Mouse (Mus musculus): ENCODE data around the gene Foxn1.

The Foxn1 gene

GRCm38 (mm10) chr11:78358330-78359007 is 27.9 kb downstream of the Foxn1 start:
- in situ Hi-C loops (cut with MboI, MseI) = no loop called here

GRCm38 (mm10) chr11:78355471-78356238 is 30.7 kb downstream of the Foxn1 start:
- in situ Hi-C loops (cut with MboI, MseI) = no loop called here

- in situ Hi-C loops (cut with MboI, MseI) = no loop called here
Measured at GRCm38 (mm10) chr11:78354905-78355304, 31.5 kb downstream of the Foxn1 start.

GRCm38 (mm10) chr11:78353081-78353480 is 33.3 kb downstream of the Foxn1 start:
- in situ Hi-C loops (cut with MboI, MseI) = no loop called here

GRCm38 (mm10) chr11:78349441-78350358 is 36.7 kb downstream of the Foxn1 start:
- in situ Hi-C loops (cut with MboI, MseI) = no loop called here

- in situ Hi-C loops (cut with MboI, MseI) = no loop called here
Measured at GRCm38 (mm10) chr11:78348474-78348873, 37.9 kb downstream of the Foxn1 start.

GRCm38 (mm10) chr11:78347908-78348307 is 38.5 kb downstream of the Foxn1 start:
- in situ Hi-C loops (cut with MboI, MseI) = no loop called here

GRCm38 (mm10) chr11:78347070-78347754 is 39.1 kb downstream of the Foxn1 start:
- in situ Hi-C loops (cut with MboI, MseI) = no loop called here

GRCm38 (mm10) chr11:78346326-78347069 is 39.9 kb downstream of the Foxn1 start:
- in situ Hi-C loops (cut with MboI, MseI) = no loop called here

GRCm38 (mm10) chr11:78345801-78346200 is 40.6 kb downstream of the Foxn1 start:
- in situ Hi-C loops (cut with MboI, MseI) = no loop called here

GRCm38 (mm10) chr11:78344890-78345715 is 41.3 kb downstream of the Foxn1 start:
- in situ Hi-C loops (cut with MboI, MseI) = no loop called here

GRCm38 (mm10) chr11:78344328-78344889 is 41.9 kb downstream of the Foxn1 start:
- in situ Hi-C loops (cut with MboI, MseI) = no loop called here

GRCm38 (mm10) chr11:78343381-78344327 is 42.7 kb downstream of the Foxn1 start, which contains the start of gene Unc119:
Gene Unc119 (plus strand): TSS chr11:78343482.
- in situ Hi-C loops (cut with MboI, MseI) = no loop called here

GRCm38 (mm10) chr11:78341702-78342101 is 44.7 kb downstream of the Foxn1 start:
- in situ Hi-C loops (cut with MboI, MseI) = no loop called here

- in situ Hi-C loops (cut with MboI, MseI) = no loop called here
Measured at GRCm38 (mm10) chr11:78337040-78337439, 49.3 kb downstream of the Foxn1 start.

GRCm38 (mm10) chr11:78333992-78334391 is 52.4 kb downstream of the Foxn1 start:
- in situ Hi-C loops (cut with MboI, MseI) = no loop called here

- in situ Hi-C loops (cut with MboI, MseI) = no loop called here
Measured at GRCm38 (mm10) chr11:78332676-78333075, 53.7 kb downstream of the Foxn1 start.

- in situ Hi-C loops (cut with MboI, MseI) = no loop called here
Measured at GRCm38 (mm10) chr11:78328512-78329056, 57.8 kb downstream of the Foxn1 start.

Measured in T-helper 1 cell (primary cell).